Mouse (Mus musculus): ENCODE measurements around the gene Coro1c.

GRCm38 (mm10) chr5:113825558-113825957, 83.0 kb downstream of the Coro1c start:
- no peak for TF ChIP-seq CTCF (IDR thresholded peaks at IDR 0.05; ENCODE audit: extremely low read depth, insufficient read depth, low read length)
- no peak for TF ChIP-seq POLR2A (IDR thresholded peaks at IDR 0.05; ENCODE audit: extremely low read depth, insufficient read depth, low read length)
